Mouse (Mus musculus) gastrocnemius, postnatal 14 days (tissue): ENCODE data around the gene C2cd4d. TPM values are rescaled to one million over a fixed set of nuclear protein-coding genes. Genes with fewer than 3 reads are reported as not detected.

Experiments
- DNase-seq: peaks from one replicate; pipeline ENCODE4 v3.0.0; 2021; ENCODE audit warnings: mixed read lengths
- intact Hi-C: fragments of 180-260 bp; cut with DNase I; formaldehyde crosslinking; loops from one replicate; pipeline ENCODE4 v1.15.1; 2025; ENCODE audit warnings: low total_unique reads
- total RNA-seq, 2 experiments: library from RNA; stranded (reverse); gene quantifications; 2 replicates each; pipeline ENCODE4 v1.2.3; 2021

C2cd4d gene
- total RNA-seq, 2 experiments from 2014 or later, result 0.18 to 0.31 TPM

DNA sequence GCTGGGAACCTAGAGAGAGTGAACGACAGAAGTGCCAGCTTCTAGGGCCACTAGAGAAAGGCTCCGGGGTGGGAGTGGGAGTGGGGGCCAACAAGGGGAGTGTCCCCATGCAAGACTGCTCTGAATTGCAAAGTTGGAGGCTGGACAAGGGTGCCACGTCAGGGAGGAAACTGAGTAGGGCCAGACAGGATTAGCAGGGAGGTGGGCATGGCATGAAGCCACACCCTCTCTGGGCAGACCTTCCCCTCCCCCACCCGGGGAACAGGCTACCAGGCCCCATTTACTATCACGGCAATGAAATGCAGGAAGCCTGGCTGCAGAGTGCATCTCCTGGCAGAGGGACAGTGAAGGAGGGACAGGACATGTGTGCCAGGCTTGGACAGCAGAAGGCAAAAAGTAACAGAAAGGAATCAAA is 11.4 kb downstream of the C2cd4d start:
- DNase-seq, result peak; percentile 39
- intact Hi-C loops, result no loop called here

DNA sequence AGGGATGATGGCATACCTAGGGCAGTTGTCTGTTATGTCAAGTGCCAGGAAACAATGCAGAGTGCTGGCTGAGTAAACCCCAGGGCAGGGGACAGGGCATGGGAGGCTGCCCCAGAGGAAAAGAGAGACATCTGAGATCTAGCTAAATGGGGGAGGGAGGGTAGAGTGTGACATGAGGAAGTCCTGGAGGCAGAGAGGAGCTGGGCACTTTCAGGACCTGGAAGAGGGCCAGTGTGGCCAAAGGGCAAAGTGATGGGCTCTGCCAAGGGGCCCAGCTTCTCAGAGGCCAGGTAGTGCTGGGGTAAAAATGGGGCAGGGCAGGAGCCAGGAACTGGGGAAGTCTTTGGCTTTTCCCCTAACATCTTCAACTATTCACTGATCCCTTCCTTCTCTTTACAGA is 12.4 kb downstream of the C2cd4d start:
- intact Hi-C loops, result no loop called here
- DNase-seq, result no peak

DNA sequence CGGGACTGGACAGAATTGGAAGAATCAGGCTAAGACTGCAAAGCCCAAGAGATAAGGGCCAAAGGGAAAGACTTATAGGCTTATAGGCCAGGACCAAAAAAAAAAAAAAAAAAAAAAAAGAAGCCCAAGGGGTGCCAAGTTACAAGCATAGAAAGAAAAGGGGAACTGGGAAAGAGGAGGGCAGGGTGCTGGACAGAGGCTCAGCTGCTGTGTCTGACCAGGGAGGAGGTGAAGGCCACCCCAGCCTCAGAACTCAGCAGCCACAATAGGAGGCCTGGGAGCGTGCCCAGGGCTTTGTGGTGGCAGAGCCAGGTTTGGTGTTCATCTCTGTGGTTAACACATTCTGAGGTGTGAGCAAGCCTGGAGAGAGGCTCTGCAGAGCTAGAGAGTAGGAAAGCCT is 12.9 kb downstream of the C2cd4d start:
- intact Hi-C loops, result no loop called here
- no peak for DNase-seq

DNA sequence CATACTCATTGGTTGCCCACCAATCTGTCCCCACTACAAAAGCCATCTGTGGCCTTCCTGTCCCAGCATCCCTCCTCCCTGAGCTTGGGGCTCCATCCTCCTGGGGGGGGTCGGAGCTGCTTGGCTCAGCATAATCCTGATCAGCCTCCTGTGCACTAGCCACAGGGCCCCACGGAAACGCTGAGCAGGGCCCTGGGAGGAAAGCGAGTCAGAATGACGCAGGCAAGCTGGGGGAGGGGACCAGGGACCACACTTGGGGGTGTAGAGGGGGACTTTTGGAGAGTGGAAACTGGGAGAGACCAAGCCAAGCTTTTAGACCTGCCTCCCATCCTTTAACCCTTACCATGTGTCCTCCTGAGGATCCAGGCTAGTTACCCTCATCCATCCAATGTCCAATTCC is 13.6 kb downstream of the C2cd4d start:
- DNase-seq, result no peak
- intact Hi-C loops, result no loop called here

DNA sequence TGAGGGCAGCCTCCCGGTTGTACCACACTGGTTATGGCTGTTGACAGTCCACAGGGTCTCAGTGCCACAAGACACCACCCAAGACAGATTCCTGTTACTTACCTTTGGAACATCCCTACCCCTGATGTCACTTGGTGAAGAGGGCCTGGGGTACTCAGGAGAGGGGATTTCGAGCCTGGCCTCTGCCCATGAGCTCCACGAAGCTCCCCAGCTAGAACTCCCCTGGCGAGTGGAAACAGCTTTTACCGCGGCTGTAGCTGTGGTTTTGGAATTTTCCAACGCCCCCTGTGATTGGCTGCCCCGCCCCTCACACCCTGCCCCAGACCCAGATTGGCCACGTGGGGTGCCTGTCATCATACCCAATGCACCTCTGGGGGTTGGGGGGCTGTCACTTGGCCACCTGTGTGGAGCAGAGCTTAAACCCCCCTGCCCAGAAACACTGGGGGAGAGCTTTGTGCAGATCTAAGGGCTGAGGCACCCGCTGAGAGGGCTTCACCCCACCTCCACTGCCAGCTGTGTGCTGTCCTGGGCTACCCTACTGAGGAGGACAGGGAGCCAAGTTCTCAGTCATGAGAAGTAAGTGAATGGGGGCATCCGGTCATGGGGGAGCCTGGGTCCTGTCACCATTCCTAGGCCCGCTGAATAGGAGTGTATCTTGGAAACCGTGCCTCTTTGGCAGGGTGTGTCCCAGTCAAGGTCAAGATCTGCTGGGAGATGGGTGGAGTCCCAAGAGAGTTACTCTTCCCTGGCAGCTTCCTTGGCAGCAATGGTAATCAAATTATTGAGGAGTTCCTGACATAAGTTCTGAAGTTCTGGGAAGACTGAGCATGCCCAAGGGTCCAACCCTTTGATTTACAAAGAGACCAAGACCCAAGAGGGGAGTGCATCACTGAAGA is 15.0 kb downstream of the C2cd4d start:
- intact Hi-C loops, result no loop called here
- DNase-seq, result no peak

DNA sequence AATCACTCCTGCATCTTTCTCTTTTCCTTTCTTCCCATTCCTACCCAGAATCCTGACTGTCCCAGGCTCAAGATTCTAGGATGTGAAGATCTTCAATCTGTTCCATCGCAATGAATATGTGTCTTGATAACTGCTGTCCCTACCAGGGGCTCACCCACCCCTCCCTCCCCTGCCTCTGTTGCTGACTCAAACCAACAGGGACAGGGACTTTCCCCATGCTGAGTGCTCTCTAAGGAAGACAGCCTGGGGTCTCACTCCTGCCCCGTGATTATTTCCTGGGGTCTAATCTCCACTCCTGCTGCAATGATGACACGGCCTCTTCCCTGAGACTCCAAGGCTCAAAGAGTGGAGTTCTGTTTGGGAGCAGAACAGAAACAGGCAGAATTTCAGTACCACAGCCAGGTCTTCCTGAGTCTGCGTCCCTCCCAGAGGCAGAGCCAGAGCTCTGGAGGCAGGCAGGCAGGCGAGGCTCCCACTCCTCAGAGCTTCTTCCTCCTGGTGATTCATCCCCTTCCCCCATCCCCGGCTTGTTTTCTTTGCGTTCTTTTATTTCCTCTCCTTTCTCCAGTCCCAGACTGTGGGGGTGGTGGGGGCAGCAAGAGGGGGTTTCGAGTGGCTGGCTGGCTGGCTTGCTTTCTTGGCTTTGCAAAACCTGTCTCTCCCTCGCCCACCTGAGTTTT is 17.7 kb downstream of the C2cd4d start:
- intact Hi-C loops, result no loop called here
- no peak for DNase-seq

DNA sequence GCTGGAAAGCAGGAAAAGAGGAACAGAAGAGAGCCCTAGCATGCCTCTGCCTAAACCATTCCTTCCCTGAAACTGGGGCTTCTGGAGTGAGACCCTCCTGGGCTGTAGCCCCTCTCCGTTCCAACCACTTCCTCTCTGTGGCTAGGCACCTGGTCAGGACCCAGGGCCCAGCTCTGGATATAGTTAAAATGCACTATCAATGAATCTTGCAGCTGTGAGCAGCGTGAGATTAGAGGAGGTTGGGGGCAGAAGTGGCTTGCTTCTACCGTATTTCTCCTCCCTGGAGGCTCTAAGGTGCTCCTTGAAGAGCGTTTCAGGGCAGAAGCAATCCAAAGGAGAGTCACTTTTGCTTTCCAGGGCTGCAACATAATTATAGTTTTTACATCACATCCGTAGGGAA is 20.1 kb downstream of the C2cd4d start:
- no peak for DNase-seq
- intact Hi-C loops, result no loop called here

DNA sequence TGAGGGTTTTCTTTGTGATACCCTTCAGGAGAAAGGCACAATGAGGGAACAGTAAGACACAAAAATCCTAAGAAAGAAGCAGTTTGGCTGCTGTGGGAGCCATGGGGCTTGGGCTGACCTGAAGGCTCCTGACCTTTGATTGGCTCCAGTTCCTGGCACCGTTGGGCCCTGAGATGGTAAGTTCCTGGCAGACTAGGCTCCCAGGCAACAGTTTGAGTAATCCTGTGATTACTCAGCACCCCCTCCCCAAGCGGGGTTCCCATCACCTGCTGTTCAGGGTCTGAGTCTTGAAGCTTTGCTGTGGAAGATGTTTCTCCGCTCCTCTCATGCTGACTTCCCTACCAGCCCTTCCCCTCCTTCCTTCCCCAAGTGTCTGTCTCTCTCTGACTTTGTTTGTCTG is 21.2 kb downstream of the C2cd4d start:
- intact Hi-C loops, result no loop called here
- DNase-seq, result no peak

DNA sequence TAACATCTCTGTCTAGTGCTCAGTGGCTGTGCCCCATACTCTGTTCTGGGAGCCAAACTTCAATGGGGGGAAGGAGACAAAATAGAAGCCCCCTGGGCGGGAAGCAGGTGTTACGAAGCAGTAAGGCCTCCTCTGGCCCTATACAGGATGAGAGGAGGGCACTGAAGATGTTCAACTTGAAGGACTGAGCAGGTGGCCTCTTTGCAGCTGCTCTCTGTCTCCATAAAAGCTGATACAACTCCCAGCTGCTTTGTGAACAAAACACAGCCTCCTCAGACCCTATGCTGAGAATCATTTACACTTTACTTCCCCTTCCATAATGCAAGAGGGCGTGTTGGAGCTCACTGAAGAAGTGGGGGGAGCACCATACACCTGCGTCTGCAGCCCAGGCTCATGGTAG is 24.4 kb downstream of the C2cd4d start:
- intact Hi-C loops, result no loop called here
- DNase-seq, result no peak

DNA sequence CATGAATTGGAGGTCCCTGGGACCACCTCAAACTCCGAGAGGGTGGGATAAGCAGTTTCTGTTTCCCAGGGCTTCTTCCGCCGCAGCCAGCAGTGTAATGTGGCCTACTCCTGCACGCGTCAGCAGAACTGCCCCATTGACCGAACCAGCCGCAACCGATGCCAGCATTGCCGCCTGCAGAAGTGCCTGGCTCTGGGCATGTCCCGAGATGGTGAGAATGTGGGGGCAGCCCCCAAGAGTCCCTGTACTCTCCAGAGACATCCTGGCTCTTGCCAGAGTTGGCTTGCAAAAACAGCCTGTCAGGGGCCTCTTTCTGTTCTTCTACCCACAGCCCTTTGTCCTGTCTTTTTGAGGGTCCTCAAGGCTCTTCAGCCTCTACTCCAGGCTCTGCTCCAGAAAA is 25.2 kb downstream of the C2cd4d start:
- DNase-seq, result no peak
- intact Hi-C loops, result no loop called here

DNA sequence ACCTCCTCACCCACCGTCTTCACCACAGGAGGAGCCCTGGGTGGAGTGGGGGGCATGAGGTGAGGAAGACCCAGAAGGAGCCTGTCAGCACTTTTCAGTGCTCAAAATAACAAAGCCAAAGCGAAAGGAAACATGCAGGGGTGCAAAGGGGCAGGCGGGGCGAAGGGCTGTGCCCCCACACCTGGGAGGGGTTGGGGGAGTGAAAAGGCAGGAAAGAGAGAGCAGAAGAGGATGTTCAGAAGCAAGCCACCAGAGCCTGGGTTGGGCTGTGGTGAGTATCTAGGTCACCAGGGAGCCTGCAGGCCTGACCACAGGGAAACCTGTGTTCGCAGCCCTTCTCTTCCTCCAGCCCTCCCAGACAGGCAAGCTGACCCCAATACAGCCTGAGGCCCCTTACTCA is 25.8 kb downstream of the C2cd4d start:
- intact Hi-C loops, result no loop called here
- DNase-seq, result no peak

DNA sequence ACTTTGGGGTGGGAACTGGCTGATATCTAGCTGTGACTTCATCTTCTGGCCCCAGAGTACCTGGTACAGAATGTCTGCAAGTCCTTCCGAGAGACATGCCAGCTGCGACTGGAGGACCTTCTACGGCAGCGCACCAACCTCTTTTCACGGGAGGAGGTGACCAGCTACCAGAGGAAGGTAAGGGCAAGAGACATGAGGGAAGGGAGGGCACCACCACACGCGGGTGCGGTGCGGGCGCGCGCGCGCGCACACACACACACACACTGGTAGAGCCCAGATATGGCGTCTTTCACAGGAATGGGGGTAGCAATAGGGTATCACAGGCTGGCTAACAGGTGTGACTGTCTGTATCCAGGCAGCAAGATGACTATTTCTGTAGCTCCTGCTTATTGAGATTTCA is 27.2 kb downstream of the C2cd4d start:
- DNase-seq, result no peak
- intact Hi-C loops, result no loop called here

DNA sequence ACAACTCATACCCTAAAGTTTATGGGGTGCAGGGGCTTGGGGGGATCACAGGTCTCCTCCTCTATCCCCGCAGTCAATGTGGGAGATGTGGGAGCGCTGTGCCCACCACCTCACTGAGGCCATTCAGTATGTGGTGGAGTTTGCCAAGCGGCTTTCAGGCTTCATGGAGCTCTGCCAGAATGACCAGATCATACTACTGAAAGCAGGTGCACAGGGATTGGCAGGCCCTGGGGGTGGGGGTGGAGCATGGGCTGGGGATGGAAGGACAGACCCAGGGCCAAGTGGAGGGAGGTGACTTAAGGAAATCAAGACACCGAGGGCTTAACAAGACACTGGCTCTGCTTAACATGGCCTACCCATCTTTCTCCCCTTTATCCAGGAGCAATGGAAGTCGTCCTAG is 28.8 kb downstream of the C2cd4d start:
- intact Hi-C loops, result no loop called here
- DNase-seq, result no peak

DNA sequence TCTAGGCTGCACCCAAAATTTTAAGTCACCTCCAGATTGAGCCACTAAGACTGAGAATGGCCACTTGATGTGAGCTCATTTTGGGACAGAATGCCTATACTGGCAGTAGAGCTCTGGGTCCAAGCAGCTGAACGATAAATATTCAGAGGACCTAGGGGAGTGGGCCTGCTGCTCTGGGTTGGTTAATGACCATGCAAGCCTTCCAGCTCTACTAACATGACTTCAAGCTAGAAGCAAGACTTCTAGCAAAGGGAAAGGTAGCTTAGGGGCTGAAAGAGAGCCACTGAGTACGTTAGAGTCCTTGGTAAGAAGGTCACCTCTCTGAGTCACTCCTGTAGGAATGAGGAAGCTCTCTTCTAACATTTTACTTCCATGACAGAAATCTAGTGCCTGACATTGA is 29.9 kb downstream of the C2cd4d start:
- DNase-seq, result no peak
- intact Hi-C loops, result no loop called here

DNA sequence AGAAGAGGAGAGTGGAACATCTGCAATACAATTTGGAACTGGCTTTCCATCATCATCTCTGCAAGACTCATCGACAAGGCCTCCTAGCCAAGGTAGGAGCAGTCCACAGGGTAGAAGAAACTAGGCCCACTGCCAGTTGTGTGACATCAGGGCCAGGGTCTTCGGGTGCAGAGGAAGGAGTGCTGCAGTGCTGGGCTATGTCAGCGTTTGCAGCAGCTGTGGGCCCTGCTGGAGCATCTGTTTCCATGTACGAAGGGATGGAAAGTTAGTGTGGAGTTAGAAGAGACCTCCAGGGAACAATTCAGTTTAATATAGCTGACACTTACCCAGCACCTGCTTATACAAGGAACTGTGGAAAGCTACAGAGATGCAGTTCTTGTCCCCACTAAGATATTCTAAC is 30.8 kb downstream of the C2cd4d start:
- DNase-seq, result no peak
- intact Hi-C loops, result no loop called here

DNA sequence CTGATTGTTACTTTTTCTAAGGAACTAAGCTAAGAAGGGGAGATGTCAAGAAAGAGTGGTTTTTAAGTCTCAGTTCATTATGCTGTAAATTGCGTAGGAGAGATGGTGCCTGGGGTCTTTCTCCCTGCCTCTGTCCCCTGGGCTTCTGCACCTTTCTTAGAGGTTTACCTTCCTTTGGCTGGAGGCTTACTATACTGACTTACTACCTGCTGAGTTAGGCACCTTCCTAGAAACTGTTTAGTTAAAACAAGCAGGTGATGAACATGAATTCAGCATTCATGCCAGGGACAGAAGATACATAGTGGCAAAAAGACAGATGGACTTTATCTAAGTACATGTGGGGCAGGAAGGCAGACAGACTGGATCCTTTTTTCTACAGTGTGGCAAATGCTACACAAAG is 34.1 kb downstream of the C2cd4d start:
- intact Hi-C loops, result no loop called here
- no peak for DNase-seq

DNA sequence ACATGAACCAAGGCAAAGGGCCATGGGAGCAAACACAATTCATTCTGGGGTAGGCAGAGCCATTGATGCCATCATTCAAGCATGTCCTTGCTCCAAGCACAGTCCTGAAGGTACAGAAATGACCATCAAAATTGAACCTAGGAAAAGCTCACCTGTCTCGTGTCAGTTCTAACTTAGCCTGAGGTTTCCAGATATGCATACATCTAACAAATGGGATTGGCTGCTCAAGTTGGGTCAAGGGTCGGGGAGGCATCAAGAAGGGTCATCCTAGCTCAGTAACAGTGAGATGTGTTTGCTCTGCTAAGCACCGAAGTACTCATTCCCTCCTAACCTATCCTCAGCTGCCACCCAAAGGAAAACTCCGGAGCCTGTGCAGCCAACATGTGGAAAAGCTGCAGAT is 34.6 kb downstream of the C2cd4d start:
- DNase-seq, result no peak
- intact Hi-C loops, result no loop called here

DNA sequence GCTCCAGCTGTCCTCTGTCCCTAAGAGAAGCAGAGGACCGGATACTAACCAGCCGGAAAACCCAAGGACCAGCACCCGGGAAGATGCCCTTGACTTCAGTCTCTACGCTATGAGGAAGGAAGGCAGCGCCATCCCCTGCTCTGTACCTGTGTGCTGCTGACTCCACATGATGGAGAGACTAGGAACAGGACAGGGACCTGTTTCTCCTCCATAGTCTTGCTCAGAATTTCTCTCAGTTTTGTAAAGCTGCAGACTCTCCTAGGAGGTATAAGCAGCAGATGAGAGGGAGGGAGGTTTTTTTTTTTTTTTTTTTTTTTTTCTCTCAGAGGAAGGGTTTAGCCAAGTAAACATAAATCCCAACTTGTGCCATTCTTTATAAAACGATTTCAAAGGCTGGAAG is 36.0 kb downstream of the C2cd4d start, which contains the start of gene Lingo4:
Gene Lingo4, plus strand, starts transcription at position 301 of the 400 bp plus-strand sequence.
- intact Hi-C loops, result no loop called here
- DNase-seq, result no peak

DNA sequence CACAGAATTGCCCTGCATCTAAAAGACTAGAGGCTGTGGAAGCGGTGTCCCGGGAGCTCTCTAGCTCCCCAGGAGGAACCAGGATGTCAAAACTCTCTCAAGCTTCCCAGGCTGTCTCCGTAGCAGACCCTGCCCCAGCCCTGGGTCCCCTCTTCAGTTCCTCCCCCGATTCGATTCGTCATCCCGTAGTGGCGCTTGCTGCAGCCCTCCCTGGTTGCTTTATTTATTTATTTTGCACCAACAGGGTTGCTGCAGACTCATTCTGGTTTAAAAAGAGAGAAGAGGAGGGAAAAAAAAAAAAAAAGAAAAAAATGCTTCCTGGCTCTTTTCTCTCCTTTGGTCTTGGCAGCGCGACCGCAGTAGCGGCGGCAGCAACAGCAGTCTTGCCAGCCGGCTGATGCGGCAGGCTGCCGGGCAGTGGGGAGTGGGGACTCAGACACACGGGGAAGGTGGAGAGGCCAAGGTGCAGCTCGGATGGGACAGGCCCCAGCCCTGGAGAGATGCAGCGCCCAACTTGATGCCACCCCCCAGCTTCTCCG is 36.8 kb downstream of the C2cd4d start:
- intact Hi-C loops, result no loop called here
- DNase-seq, result no peak

DNA sequence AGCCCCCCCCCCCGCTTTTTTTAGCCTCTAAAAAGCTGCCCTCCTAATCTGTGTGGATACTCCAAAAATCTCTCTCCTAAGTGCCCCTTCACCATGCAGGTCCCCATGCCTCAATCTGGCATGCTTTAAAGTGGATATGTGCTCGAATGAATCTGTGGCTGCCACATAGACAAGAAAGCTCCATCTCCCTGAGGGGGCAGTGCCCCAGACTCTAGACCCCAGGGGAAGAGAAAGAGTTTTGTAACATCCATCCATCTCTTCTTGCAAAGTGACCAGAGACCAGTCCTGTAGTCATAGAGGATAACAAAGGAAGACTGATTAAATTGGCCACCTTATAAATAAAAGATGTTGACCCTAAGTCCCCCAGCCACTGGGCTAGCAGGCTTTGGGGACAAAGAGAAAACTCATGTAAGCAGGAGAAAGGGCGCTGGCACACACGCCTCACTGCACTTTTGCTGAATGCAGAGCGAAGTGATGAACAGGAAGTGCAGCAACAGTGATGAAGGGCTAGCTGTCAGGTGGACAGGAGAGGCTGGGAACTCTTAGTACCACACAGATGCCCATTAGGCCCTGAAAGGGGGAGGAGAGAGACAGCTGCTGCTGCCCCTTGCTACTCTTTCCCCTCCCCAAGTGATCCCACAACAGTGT is 37.5 kb downstream of the C2cd4d start:
- intact Hi-C loops, result no loop called here
- DNase-seq, result no peak
